Mouse (Mus musculus) lung, adult 2 months (tissue): ENCODE data around the gene Hnmt. TPM values are rescaled to one million over a fixed set of nuclear protein-coding genes. Genes with fewer than 3 reads are reported as not detected.
A peak's percentile ranks its signal among the peaks of the same experiment; 100 is the strongest.
"Not testable (repeated sequence)": the region's sequence is repeated elsewhere in the genome, so short reads cannot be mapped to it uniquely, and the experiment has no call there.

Experiments used
- DNase-seq: peaks from one replicate; pipeline ENCODE4 v3.0.0; 2022
- H3K4me1 ChIP-seq: fragments of 200-500 bp; 2 replicates; pipeline ENCODE4 v1.6.1; 2011; ENCODE audit warnings: low read length; ENCODE audit not compliant: control insufficient read depth, insufficient read depth
- H3K4me3 ChIP-seq: fragments of 200-500 bp; replicated peaks from 2 replicates; pipeline ENCODE3; 2011; ENCODE audit warnings: low read depth, mild to moderate bottlenecking, control low read depth, low read length; ENCODE audit errors: extremely low read depth
- CTCF ChIP-seq: fragments of 200-500 bp; IDR thresholded peaks from 2 replicates; pipeline ENCODE4 v1.5.1; 2011; ENCODE audit warnings: mild to moderate bottlenecking, low read length, control low read depth; ENCODE audit not compliant: insufficient read depth
- POLR2A ChIP-seq: fragments of 200-500 bp; IDR thresholded peaks from 2 replicates; pipeline ENCODE4 v1.6.1; 2011; ENCODE audit warnings: low read depth, mild to moderate bottlenecking, control low read depth, low read length, borderline replicate concordance; ENCODE audit errors: extremely low read depth
- WGBS: fragments of 180-500 bp; shearing (Covaris S2); methylation state at CpG from one replicate; pipeline ENCODE4 v1.1.7; 2018; 5-methylcytosine and 5-hydroxymethylcytosine counted together
- polyA plus RNA-seq: library from polyadenylated mRNA; depleted of rRNA; stranded (reverse); fragments of >200 nt; gene quantifications from 2 replicates; pipeline ENCODE4 v1.2.3, GENCODE M21; 2012; rRNA removed

Gene Hnmt
- 1.4 and 2.8 TPM in 2 replicates for polyA plus RNA-seq

- no peak for DNase-seq
- WGBS = 30% methylated on average over 7 of the region's 7 CpGs
- peak within 1 kb of the TSS; percentile 74 for H3K4me3 ChIP-seq
- H3K4me1 ChIP-seq = no peaks in the 10 kb centered on the region
- TF ChIP-seq POLR2A (no peak), CTCF (no peak)
These were observed at the start of gene Hnmt for GRCm38 (mm10) chr2:24049344-24049990. TSS of gene Hnmt (minus strand) at chr2:24049394.

GRCm38 (mm10) chr2:24096495-24096894, 47.3 kb upstream of the Hnmt start, which contains the start of gene Tbpl2:
TSS of gene Tbpl2 (minus strand) at chr2:24096595.
- 69% methylated on average over 4 of the region's 4 CpGs for WGBS
- H3K4me3 ChIP-seq = no peak within 1 kb of the TSS
- TF ChIP-seq POLR2A = no peak
- TF ChIP-seq CTCF = no peak
- no peak for DNase-seq
- H3K4me1 ChIP-seq = no peaks in the 10 kb centered on the region

- 81% methylated on average over 1 of the region's 1 CpGs for WGBS
- H3K4me3 ChIP-seq = no peak overlapping the region
- TF ChIP-seq POLR2A (no peak), CTCF (no peak)
- DNase-seq = no peak
- H3K4me1 ChIP-seq = no peaks in the 10 kb centered on the region
These were observed 41.7 kb upstream of the Hnmt start for GRCm38 (mm10) chr2:24090921-24091320.

GRCm38 (mm10) chr2:24050459-24050858, 1.3 kb upstream of the Hnmt start:
- TF ChIP-seq POLR2A = no peak
- Histone ChIP-seq H3K4me1 (no peaks in the 10 kb centered on the region), H3K4me3 (no peak overlapping the region)
- DNase-seq = no peak
- 75% methylated on average over 3 of the region's 3 CpGs for WGBS

GRCm38 (mm10) chr2:24048480-24049097, 605 bp downstream of the Hnmt start:
- peak; percentile 79; the same call in 1 of the 2 replicates for TF ChIP-seq POLR2A
- TF ChIP-seq CTCF = no peak
- DNase-seq = peak; percentile 25
- Histone ChIP-seq H3K4me1 (no peaks in the 10 kb centered on the region), H3K4me3 (peak overlapping the region; percentile 74)
- WGBS = 7% methylated on average over 16 of the region's 16 CpGs

GRCm38 (mm10) chr2:24047551-24048479, 1.4 kb downstream of the Hnmt start:
- H3K4me1 ChIP-seq = no peaks in the 10 kb centered on the region; the same call in 1 of the 2 replicates
- no peak for DNase-seq
- no peak for TF ChIP-seq POLR2A
- no peak for TF ChIP-seq CTCF
- peak overlapping the region; percentile 74 for H3K4me3 ChIP-seq
- WGBS = 52% methylated on average over 6 of the region's 6 CpGs

GRCm38 (mm10) chr2:24042901-24043300, 6.3 kb downstream of the Hnmt start:
- H3K4me3 ChIP-seq = no peak overlapping the region
- no peaks in the 10 kb centered on the region; the same call in none of the 2 replicates for H3K4me1 ChIP-seq
- DNase-seq = no peak
- WGBS = 54% methylated on average over 1 of the region's 1 CpGs
- TF ChIP-seq CTCF (no peak), POLR2A (no peak)

- WGBS = 65% methylated on average over 1 of the region's 1 CpGs
- TF ChIP-seq POLR2A (no peak), CTCF (no peak)
- Histone ChIP-seq H3K4me3 (no peak overlapping the region), H3K4me1 (no peaks in the 10 kb centered on the region; the same call in none of the 2 replicates)
- DNase-seq = no peak
These were observed 8.7 kb downstream of the Hnmt start for GRCm38 (mm10) chr2:24040531-24040930.

- DNase-seq, H3K4me3 ChIP-seq, H3K4me1 ChIP-seq: not testable (repeated sequence)
These were observed 29.8 kb downstream of the Hnmt start for GRCm38 (mm10) chr2:24019386-24019785.
